ENCODE assay signal across 8 mouse cellular contexts in genomic region chr7:143388783-143389695, GRCm38 (mm10).
DNase-seq lines count a peak whose midpoint lies in the region; ATAC-seq and TF ChIP-seq lines count a peak whose summit lies in the region.

No protein-coding gene starts in this region.

- peak; percentile 17 to 21 for DNase-seq in cerebellum, postnatal 36 days
- DNase-seq in cerebellum, adult 2 months = no peak
- peak; percentile 78 to 80 for DNase-seq in heart, adult 18-20 months
- peak; percentile 62 for DNase-seq in ovary, adult 18-20 months (ENCODE audit: low spot score)
- DNase-seq in B cell, adult 2 months = no peak

- H3K9ac ChIP-seq in intestine, embryonic 15.5 days = no peak overlapping the region
- H3K9ac ChIP-seq in liver, embryonic 16.5 days (ENCODE audit: low read depth, low read length) = no peak overlapping the region

- H3K4me1 ChIP-seq in cerebellum, adult 2 months (ENCODE audit: control insufficient read depth, insufficient read depth, low read length) = peaks cover 15% of the 10 kb centered on the region
- peaks cover 21% of the 10 kb centered on the region for H3K4me1 ChIP-seq in intestine, embryonic 15.5 days (replicated peaks)
- no peaks in the 10 kb centered on the region for H3K4me1 ChIP-seq in liver, embryonic 16.5 days (ENCODE audit: control insufficient read depth, low read depth, low read length)

- TF ChIP-seq POLR2A in cerebellum, adult 2 months (IDR thresholded peaks at IDR 0.05; ENCODE audit: borderline replicate concordance, insufficient read depth, low read length) = no peak

- ATAC-seq in intestine, embryonic 15.5 days = peak; percentile 91
- ATAC-seq in liver, embryonic 16.5 days (ENCODE audit: low read depth) = peak; percentile 27; the same call in 1 of the 2 replicates
- ATAC-seq in erythroid progenitor cell, adult 5-6 weeks (replicated peaks; ENCODE audit: low FRiP score, poor library complexity, severe bottlenecking) = no peak

- TF ChIP-seq CTCF in cerebellum, adult 2 months (IDR thresholded peaks at IDR 0.05; ENCODE audit: borderline replicate concordance, insufficient read depth, low read depth, low read length) = no peak

- H3K9me3 ChIP-seq in intestine, embryonic 15.5 days = no peaks in the 10 kb centered on the region
- H3K9me3 ChIP-seq in liver, embryonic 16.5 days (replicated peaks; ENCODE audit: control insufficient read depth, low read length) = no peaks in the 10 kb centered on the region

- H3K36me3 ChIP-seq in intestine, embryonic 15.5 days = no peaks in the 10 kb centered on the region
- H3K36me3 ChIP-seq in liver, embryonic 16.5 days (ENCODE audit: control insufficient read depth, insufficient read depth) = no peaks in the 10 kb centered on the region

- 50% methylated on average over 27 of the region's 27 CpGs for WGBS in cerebellum, adult 2 months
- WGBS in intestine, embryonic 15.5 days = 41% methylated on average over 27 of the region's 27 CpGs
- WGBS in liver, embryonic 16.5 days (ENCODE audit: insufficient replicate concordance) = 71% methylated on average over 27 of the region's 27 CpGs

- no peaks in the 10 kb centered on the region for H3K27me3 ChIP-seq in cerebellum, adult 2 months (ENCODE audit: control insufficient read depth, insufficient read depth, low read length)
- no peaks in the 10 kb centered on the region for H3K27me3 ChIP-seq in intestine, embryonic 15.5 days (replicated peaks)
- no peaks in the 10 kb centered on the region for H3K27me3 ChIP-seq in liver, embryonic 16.5 days (ENCODE audit: control insufficient read depth, insufficient read depth, low read depth, low read length)

- peak overlapping the region; percentile 33 for H3K4me2 ChIP-seq in intestine, embryonic 15.5 days (replicated peaks)
- no peak overlapping the region for H3K4me2 ChIP-seq in liver, embryonic 16.5 days (ENCODE audit: low read depth, low read length)

- no peak overlapping the region for H3K27ac ChIP-seq in cerebellum, adult 2 months (ENCODE audit: insufficient read depth, low read length)
- H3K27ac ChIP-seq in intestine, embryonic 15.5 days = peak overlapping the region; percentile 91
- H3K27ac ChIP-seq in liver, embryonic 16.5 days (ENCODE audit: low read length) = no peak overlapping the region

- H3K4me3 ChIP-seq in cerebellum, adult 2 months (replicated peaks; ENCODE audit: insufficient read depth, low read depth, low read length) = no peak overlapping the region
- H3K4me3 ChIP-seq in intestine, embryonic 15.5 days (replicated peaks) = no peak overlapping the region
- no peak overlapping the region for H3K4me3 ChIP-seq in liver, embryonic 16.5 days (ENCODE audit: low read depth, low read length)

Comparison
In these comparisons a context has a peak if more than half of its experiments do, and no peak if none do; other contexts are left out.
1. DNase-seq: peak in cerebellum, postnatal 36 days (2 of 2), heart, adult 18-20 months (2 of 2) and ovary, adult 18-20 months (single experiment); none in cerebellum, adult 2 months (0 of 2) and B cell, adult 2 months (0 of 2).